Mouse (Mus musculus): ENCODE measurements around the gene Dlg4.

Dlg4 gene

GRCm38 (mm10) chr11:70016669-70017068 is at the start of gene Dlg4:
Gene Dlg4 (plus strand): TSS chr11:70016942.
- no peak for DNase-seq (ENCODE audit: low read depth)

GRCm38 (mm10) chr11:69968793-69969192 is 47.9 kb upstream of the Dlg4 start:
- DNase-seq (ENCODE audit: low read depth): no peak

GRCm38 (mm10) chr11:69970222-69970621 is 46.5 kb upstream of the Dlg4 start:
- DNase-seq (ENCODE audit: low read depth): no peak

GRCm38 (mm10) chr11:69970775-69971174 is 46.0 kb upstream of the Dlg4 start:
- no peak for DNase-seq (ENCODE audit: low read depth)

GRCm38 (mm10) chr11:69974907-69975306 is 41.8 kb upstream of the Dlg4 start:
- no peak for DNase-seq (ENCODE audit: low read depth)

- DNase-seq (ENCODE audit: low read depth): no peak
Observed at GRCm38 (mm10) chr11:69976271-69976670, 40.5 kb upstream of the Dlg4 start.

- no peak for DNase-seq (ENCODE audit: low read depth)
Observed at GRCm38 (mm10) chr11:69979827-69980195, 36.9 kb upstream of the Dlg4 start.

- DNase-seq (ENCODE audit: low read depth): peak; percentile 98
Observed at GRCm38 (mm10) chr11:69980196-69981140, 36.3 kb upstream of the Dlg4 start.

GRCm38 (mm10) chr11:69981141-69981762 is 35.5 kb upstream of the Dlg4 start, which contains the start of gene Ctdnep1:
Gene Ctdnep1 (plus strand): TSS chr11:69981156.
- DNase-seq (ENCODE audit: low read depth): no peak

GRCm38 (mm10) chr11:69982225-69982624 is 34.5 kb upstream of the Dlg4 start, which contains the start of gene Elp5:
Gene Elp5 (minus strand): TSS chr11:69982517.
- DNase-seq (ENCODE audit: low read depth): no peak

- DNase-seq (ENCODE audit: low read depth): no peak
Observed at GRCm38 (mm10) chr11:69982877-69983276, 33.9 kb upstream of the Dlg4 start.

- DNase-seq (ENCODE audit: low read depth): no peak
Observed at GRCm38 (mm10) chr11:69983377-69983776, 33.4 kb upstream of the Dlg4 start.

GRCm38 (mm10) chr11:69984431-69984830 is 32.3 kb upstream of the Dlg4 start:
- no peak for DNase-seq (ENCODE audit: low read depth)

GRCm38 (mm10) chr11:69989949-69990348 is 26.8 kb upstream of the Dlg4 start:
- no peak for DNase-seq (ENCODE audit: low read depth)

- DNase-seq (ENCODE audit: low read depth): peak; percentile 96
Observed at GRCm38 (mm10) chr11:69990850-69991691, 25.7 kb upstream of the Dlg4 start, which contains the start of gene Gabarap. Gene Gabarap (plus strand): TSS chr11:69991143.

- DNase-seq (ENCODE audit: low read depth): no peak
Observed at GRCm38 (mm10) chr11:69991711-69992110, 25.0 kb upstream of the Dlg4 start.

- no peak for DNase-seq (ENCODE audit: low read depth)
Observed at GRCm38 (mm10) chr11:69992396-69992795, 24.3 kb upstream of the Dlg4 start.

- no peak for DNase-seq (ENCODE audit: low read depth)
Observed at GRCm38 (mm10) chr11:69992932-69993331, 23.8 kb upstream of the Dlg4 start.

GRCm38 (mm10) chr11:69994401-69995090 is 22.2 kb upstream of the Dlg4 start:
- DNase-seq (ENCODE audit: low read depth): no peak

- DNase-seq (ENCODE audit: low read depth): peak; percentile 98
Observed at GRCm38 (mm10) chr11:69995391-69995960, 21.3 kb upstream of the Dlg4 start, which contains the start of gene Phf23. Gene Phf23 (plus strand): TSS chr11:69995777.

Measured in fibroblast of lung, adult 2 months (primary cell).